Mouse (Mus musculus): ENCODE measurements around the gene Kcnh1. TPM values are rescaled to one million over a fixed set of nuclear protein-coding genes. Genes with fewer than 3 reads are reported as not detected.

Kcnh1 gene
- polyA plus RNA-seq, 1 experiment = 0.01 TPM

DNA sequence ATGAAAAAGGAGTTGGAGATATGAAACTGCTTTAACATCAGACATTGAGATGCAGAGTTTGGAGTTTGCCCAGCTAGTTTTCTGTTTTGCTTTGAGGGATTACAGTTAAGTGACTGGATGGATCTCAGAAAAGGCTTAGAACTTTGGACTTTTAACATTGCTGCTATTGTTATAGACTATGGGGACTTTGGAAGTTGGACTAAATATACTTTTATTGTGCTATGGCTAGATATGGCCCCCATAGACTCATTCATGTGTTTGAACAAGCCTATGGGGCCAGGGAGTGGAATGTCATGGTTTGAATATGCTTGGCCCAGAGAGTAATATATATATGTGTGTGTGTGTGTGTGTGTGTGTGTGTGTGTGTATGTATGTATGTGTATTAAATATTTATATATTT lies 120.7 kb downstream of the Kcnh1 start:
- Histone ChIP-seq H3K4me2 (ENCODE audit: low read depth) (no peak overlapping the region), H3K36me3 (ENCODE audit: control insufficient read depth, insufficient read depth) (no peaks in the 10 kb centered on the region)
- no peak for TF ChIP-seq REST (IDR thresholded peaks at IDR 0.05; ENCODE audit: insufficient read depth, insufficient read length)
- no peak for TF ChIP-seq POLR2AphosphoS2 (IDR thresholded peaks at IDR 0.05; ENCODE audit: insufficient read length, low read depth)
- no peak for TF ChIP-seq CEBPB (IDR thresholded peaks at IDR 0.05; ENCODE audit: insufficient read depth, poor library complexity, severe bottlenecking)
- no peak for TF ChIP-seq TCF3 (IDR thresholded peaks at IDR 0.05; ENCODE audit: insufficient read length, low read depth)
- TF ChIP-seq SRF (IDR thresholded peaks at IDR 0.05; ENCODE audit: control insufficient read depth, insufficient read length, low read depth) = no peak
- no peak for TF ChIP-seq TCF12 (IDR thresholded peaks at IDR 0.05; ENCODE audit: insufficient read depth, poor library complexity, severe bottlenecking)
- TF ChIP-seq POLR2A (IDR thresholded peaks at IDR 0.05; ENCODE audit: insufficient read length, low read depth) = no peak
- TF ChIP-seq USF1 (IDR thresholded peaks at IDR 0.05; ENCODE audit: low read depth) = no peak
- TF ChIP-seq MYOG (IDR thresholded peaks at IDR 0.05; ENCODE audit: control insufficient read depth in 1 of 3, insufficient read depth in 1 of 3, insufficient read length in 2 of 3, low read depth in 2 of 3) = no peak
- TF ChIP-seq E2F4 (IDR thresholded peaks at IDR 0.05; ENCODE audit: insufficient read depth) = no peak

DNA sequence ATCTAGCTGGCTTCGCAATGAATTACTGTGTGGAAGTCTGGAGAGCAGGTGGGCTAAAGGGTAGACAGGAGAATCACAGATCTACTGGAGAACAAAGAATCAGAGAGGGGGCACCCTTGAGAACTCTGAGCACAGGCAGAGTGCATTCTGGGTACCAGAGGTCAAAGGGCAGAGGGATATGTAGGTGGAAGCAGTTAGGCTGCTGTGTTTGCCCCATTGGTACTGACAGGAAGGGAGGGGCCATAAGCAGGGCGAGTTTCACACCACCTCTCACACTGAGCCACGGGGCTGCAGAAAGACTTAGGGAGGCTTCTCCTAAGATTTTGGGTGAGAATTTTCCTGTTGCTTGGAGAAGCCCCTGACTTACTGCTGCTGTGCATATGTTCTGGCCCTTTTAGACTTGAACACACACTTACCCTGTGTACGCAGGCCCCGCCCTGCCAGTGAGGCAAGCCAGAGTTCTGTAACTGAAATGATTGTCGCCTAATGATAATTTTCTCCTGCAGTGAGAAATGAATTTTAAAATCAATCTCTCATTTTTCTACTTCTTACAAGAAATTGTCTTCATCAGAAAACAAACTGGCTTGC lies 121.4 kb downstream of the Kcnh1 start:
- no peak overlapping the region for H3K4me2 ChIP-seq (ENCODE audit: low read depth)
- no peaks in the 10 kb centered on the region for H3K79me2 ChIP-seq (ENCODE audit: control insufficient read depth, insufficient read depth)
- H3K4me3 ChIP-seq = no peak overlapping the region
- no peaks in the 10 kb centered on the region for H3K36me3 ChIP-seq (ENCODE audit: control insufficient read depth, insufficient read depth)
- H3ac ChIP-seq (ENCODE audit: control insufficient read depth, insufficient read length) = no peak overlapping the region
- no peak for TF ChIP-seq MAX (IDR thresholded peaks at IDR 0.05; ENCODE audit: low read depth)
- no peak for TF ChIP-seq MYOG (IDR thresholded peaks at IDR 0.05; ENCODE audit: control insufficient read depth in 1 of 3, insufficient read depth in 1 of 3, insufficient read length in 2 of 3, low read depth in 2 of 3)
- TF ChIP-seq TCF3 (IDR thresholded peaks at IDR 0.05; ENCODE audit: insufficient read length, low read depth) = no peak
- TF ChIP-seq MYOD1 (IDR thresholded peaks at IDR 0.05; ENCODE audit: control insufficient read depth in 1 of 3, insufficient read length in 2 of 3, low read depth in 2 of 3) = no peak
- TF ChIP-seq USF1 (IDR thresholded peaks at IDR 0.05; ENCODE audit: low read depth) = no peak
- TF ChIP-seq POLR2AphosphoS2 (IDR thresholded peaks at IDR 0.05; ENCODE audit: insufficient read length, low read depth) = no peak
- TF ChIP-seq REST (IDR thresholded peaks at IDR 0.05; ENCODE audit: insufficient read depth, insufficient read length) = no peak
- TF ChIP-seq CEBPB (IDR thresholded peaks at IDR 0.05; ENCODE audit: insufficient read depth, poor library complexity, severe bottlenecking) = no peak
- no peak for TF ChIP-seq TCF12 (IDR thresholded peaks at IDR 0.05; ENCODE audit: insufficient read depth, poor library complexity, severe bottlenecking)
- TF ChIP-seq POLR2A (IDR thresholded peaks at IDR 0.05; ENCODE audit: insufficient read length, low read depth) = no peak
- TF ChIP-seq SRF (IDR thresholded peaks at IDR 0.05; ENCODE audit: control insufficient read depth, insufficient read length, low read depth) = no peak
- TF ChIP-seq E2F4 (IDR thresholded peaks at IDR 0.05; ENCODE audit: insufficient read depth) = no peak
- no peaks in the 10 kb centered on the region for H3K27me3 ChIP-seq (ENCODE audit: control insufficient read depth, insufficient read depth, insufficient read length)

More for the DNA sequence above, 120.7 kb downstream of the Kcnh1 start:
- Histone ChIP-seq H3K79me2 (ENCODE audit: control insufficient read depth, insufficient read depth) (no peaks in the 10 kb centered on the region), H3K27me3 (ENCODE audit: control insufficient read depth, insufficient read depth, insufficient read length) (no peaks in the 10 kb centered on the region), H3K4me3 (no peak overlapping the region), H3ac (ENCODE audit: control insufficient read depth, insufficient read length) (no peak overlapping the region)

DNA sequence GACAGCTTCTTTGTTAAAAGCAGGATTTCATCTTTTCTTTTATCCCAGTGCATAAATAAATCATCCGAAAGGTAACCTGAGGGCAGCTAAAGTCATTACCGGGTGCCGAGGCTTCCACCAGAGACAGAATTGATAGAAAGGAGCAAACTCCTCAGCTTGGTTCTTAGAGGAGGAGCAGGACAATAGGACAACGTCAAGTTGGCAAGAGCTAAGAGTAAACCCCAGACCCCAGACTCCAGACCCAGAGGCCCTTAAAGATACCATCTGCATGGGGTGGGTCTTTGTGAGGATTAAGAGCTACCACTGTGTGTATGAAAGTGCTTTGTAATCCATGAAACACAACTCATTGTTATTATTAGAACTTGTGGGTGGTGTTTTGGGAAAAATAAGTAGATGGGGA lies 121.9 kb downstream of the Kcnh1 start:
- H3K36me3 ChIP-seq (ENCODE audit: control insufficient read depth, insufficient read depth) = no peaks in the 10 kb centered on the region
- no peak overlapping the region for H3K4me3 ChIP-seq
- no peaks in the 10 kb centered on the region for H3K79me2 ChIP-seq (ENCODE audit: control insufficient read depth, insufficient read depth)
- H3K4me2 ChIP-seq (ENCODE audit: low read depth) = no peak overlapping the region
- TF ChIP-seq POLR2A (IDR thresholded peaks at IDR 0.05; ENCODE audit: insufficient read length, low read depth) (no peak), REST (IDR thresholded peaks at IDR 0.05; ENCODE audit: insufficient read depth, insufficient read length) (no peak), E2F4 (IDR thresholded peaks at IDR 0.05; ENCODE audit: insufficient read depth) (no peak), USF1 (IDR thresholded peaks at IDR 0.05; ENCODE audit: low read depth) (no peak), SRF (IDR thresholded peaks at IDR 0.05; ENCODE audit: control insufficient read depth, insufficient read length, low read depth) (no peak), MAX (IDR thresholded peaks at IDR 0.05; ENCODE audit: low read depth) (no peak), CEBPB (IDR thresholded peaks at IDR 0.05; ENCODE audit: insufficient read depth, poor library complexity, severe bottlenecking) (no peak), MYOG (IDR thresholded peaks at IDR 0.05; ENCODE audit: control insufficient read depth in 1 of 3, insufficient read depth in 1 of 3, insufficient read length in 2 of 3, low read depth in 2 of 3) (no peak), TCF3 (IDR thresholded peaks at IDR 0.05; ENCODE audit: insufficient read length, low read depth) (no peak), TCF12 (IDR thresholded peaks at IDR 0.05; ENCODE audit: insufficient read depth, poor library complexity, severe bottlenecking) (no peak), POLR2AphosphoS2 (IDR thresholded peaks at IDR 0.05; ENCODE audit: insufficient read length, low read depth) (no peak), MYOD1 (IDR thresholded peaks at IDR 0.05; ENCODE audit: control insufficient read depth in 1 of 3, insufficient read length in 2 of 3, low read depth in 2 of 3) (no peak)
- H3K27me3 ChIP-seq (ENCODE audit: control insufficient read depth, insufficient read depth, insufficient read length) = no peaks in the 10 kb centered on the region
- H3ac ChIP-seq (ENCODE audit: control insufficient read depth, insufficient read length) = no peak overlapping the region

DNA sequence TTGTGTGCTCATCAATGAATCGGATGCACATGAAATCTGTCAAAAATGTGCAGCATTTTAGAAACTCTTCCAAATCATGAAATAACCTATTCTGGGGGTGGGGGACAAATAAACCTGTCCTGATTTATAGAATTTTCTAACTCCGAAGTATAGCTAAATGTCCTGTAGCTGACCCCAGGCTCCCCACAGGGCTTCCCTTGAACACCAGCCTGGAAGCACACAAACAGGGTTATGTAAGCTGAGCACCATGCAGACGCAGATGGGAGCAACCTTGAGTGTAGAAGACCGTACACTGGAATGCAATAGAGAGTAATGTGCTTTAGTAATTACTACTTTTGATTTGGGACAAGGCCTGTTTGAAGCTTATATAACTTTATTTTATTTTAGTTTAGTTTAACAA lies 122.4 kb downstream of the Kcnh1 start:
- H3K79me2 ChIP-seq (ENCODE audit: control insufficient read depth, insufficient read depth) = no peaks in the 10 kb centered on the region

More for the DNA sequence above, 122.4 kb downstream of the Kcnh1 start:
- Histone ChIP-seq H3K4me3 (no peak overlapping the region), H3K36me3 (ENCODE audit: control insufficient read depth, insufficient read depth) (no peaks in the 10 kb centered on the region), H3K27me3 (ENCODE audit: control insufficient read depth, insufficient read depth, insufficient read length) (no peaks in the 10 kb centered on the region), H3K4me2 (ENCODE audit: low read depth) (no peak overlapping the region), H3ac (ENCODE audit: control insufficient read depth, insufficient read length) (no peak overlapping the region)
- TF ChIP-seq TCF3 (IDR thresholded peaks at IDR 0.05; ENCODE audit: insufficient read length, low read depth) (no peak), REST (IDR thresholded peaks at IDR 0.05; ENCODE audit: insufficient read depth, insufficient read length) (no peak), POLR2A (IDR thresholded peaks at IDR 0.05; ENCODE audit: insufficient read length, low read depth) (no peak), TCF12 (IDR thresholded peaks at IDR 0.05; ENCODE audit: insufficient read depth, poor library complexity, severe bottlenecking) (no peak), MYOG (IDR thresholded peaks at IDR 0.05; ENCODE audit: control insufficient read depth in 1 of 3, insufficient read depth in 1 of 3, insufficient read length in 2 of 3, low read depth in 2 of 3) (no peak), E2F4 (IDR thresholded peaks at IDR 0.05; ENCODE audit: insufficient read depth) (no peak), MAX (IDR thresholded peaks at IDR 0.05; ENCODE audit: low read depth) (no peak), POLR2AphosphoS2 (IDR thresholded peaks at IDR 0.05; ENCODE audit: insufficient read length, low read depth) (no peak), SRF (IDR thresholded peaks at IDR 0.05; ENCODE audit: control insufficient read depth, insufficient read length, low read depth) (no peak), CEBPB (IDR thresholded peaks at IDR 0.05; ENCODE audit: insufficient read depth, poor library complexity, severe bottlenecking) (no peak), USF1 (IDR thresholded peaks at IDR 0.05; ENCODE audit: low read depth) (no peak), MYOD1 (IDR thresholded peaks at IDR 0.05; ENCODE audit: control insufficient read depth in 1 of 3, insufficient read length in 2 of 3, low read depth in 2 of 3) (no peak)
